Mouse (Mus musculus) heart, adult 2 months (tissue): ENCODE results near the gene Zfp715.

ENCODE experiments used
- CTCF ChIP-seq: fragments of 200-600 bp; IDR thresholded peaks from 2 replicates; pipeline ENCODE4 v1.8.1; 2022; ENCODE audit warnings: antibody characterized with exemption, mild to moderate bottlenecking, moderate library complexity
- EP300 ChIP-seq: fragments of 200-500 bp; IDR thresholded peaks from 2 replicates; pipeline ENCODE4 v1.6.1; 2011; ENCODE audit warnings: low read depth, low read length, control low read depth; ENCODE audit not compliant: insufficient read depth

- no peak for TF ChIP-seq CTCF
- TF ChIP-seq EP300, result 0 out of 2 replicates have a peak, but pooled peaks have one; percentile 44
Observed at GRCm38 (mm10) chr7:43309069-43309468, 4.0 kb downstream of the Zfp715 start.
